Mouse (Mus musculus) lung, postnatal 0 days (tissue): ENCODE measurements at regions not wholly inside any gene's neighbourhood (a gene's known extent, or its start where the extent isn't known, plus 50 kb on each side); places are given as distances from the start of the nearest gene placed in this dataset.

Source experiments
- CTCF ChIP-seq: IDR thresholded peaks from 2 replicates; pipeline ENCODE4 v1.5.1; 2016; ENCODE audit warnings: antibody characterized with exemption, mild to moderate bottlenecking
- EP300 ChIP-seq: IDR thresholded peaks from 2 replicates; pipeline ENCODE4 v1.6.1; 2016; ENCODE audit warnings: antibody characterized with exemption, mild to moderate bottlenecking, control low read depth

DNA sequence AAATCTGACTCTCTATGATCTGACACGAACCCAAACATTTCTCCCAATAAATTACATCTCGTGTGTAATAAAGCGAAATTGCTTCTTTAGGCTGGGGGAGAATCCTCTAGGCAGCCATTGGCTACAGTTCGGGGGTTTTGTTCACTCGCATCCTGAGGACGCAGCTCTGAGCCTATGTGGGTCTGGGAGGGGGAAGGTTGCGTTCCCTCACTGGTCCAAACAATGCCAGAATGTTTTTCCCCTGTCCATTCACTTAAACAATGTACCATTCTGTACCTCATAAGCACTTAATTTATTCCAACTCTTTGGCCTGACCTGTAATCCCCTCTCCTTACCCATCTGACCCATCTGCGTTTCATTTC, 308.6 kb downstream of the Spry2 start:
- TF ChIP-seq CTCF = no peak
- TF ChIP-seq EP300 = no peak
